Mouse (Mus musculus): ENCODE data around the gene Ube2d2b.

Gene Ube2d2b

DNA sequence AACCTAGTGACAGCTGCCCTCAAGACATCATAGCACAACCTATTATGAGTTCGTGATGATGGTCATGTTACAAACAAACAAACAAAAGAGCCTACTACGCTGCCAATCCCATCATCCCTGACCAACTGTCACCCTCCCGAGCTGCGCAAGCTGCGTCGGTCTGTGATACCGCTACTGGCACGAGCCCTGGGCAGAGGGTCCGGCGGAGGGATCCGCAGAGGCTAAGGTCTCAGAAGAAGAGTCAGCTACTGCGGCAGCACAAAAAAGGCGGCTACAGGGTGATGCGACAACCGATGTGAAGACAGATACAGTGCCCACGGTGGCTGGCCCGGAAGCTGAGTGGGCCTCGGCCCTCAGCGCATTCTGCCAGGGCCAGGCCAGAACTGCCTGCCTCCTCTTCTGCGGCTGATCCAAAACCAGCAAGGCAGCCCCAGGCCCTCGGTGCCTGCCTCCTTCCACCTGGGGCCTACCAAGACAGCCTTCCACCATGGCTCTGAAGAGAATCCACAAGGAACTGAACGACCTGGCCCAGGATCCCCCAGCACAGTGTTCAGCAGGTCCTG is at the start of gene Ube2d2b:
Gene Ube2d2b, plus strand, starts transcription at position 102 of the 563 bp plus-strand sequence.
- ChIA-PET POLR2A (interaction anchor here in 2 of 4 experiments (0.7 to 2.7 kb wide), 10 partner anchors 9 to 453 kb away, joined by 3 to 11 read pairs (median 3); no protein-coding TSS in a partner anchor), CTCF (interaction anchor here in 3 of 4 experiments (0.6 to 0.7 kb wide), 3 partner anchors 12 to 910 kb away, joined by 3 to 6 read pairs (median 4); no protein-coding TSS in a partner anchor)

DNA sequence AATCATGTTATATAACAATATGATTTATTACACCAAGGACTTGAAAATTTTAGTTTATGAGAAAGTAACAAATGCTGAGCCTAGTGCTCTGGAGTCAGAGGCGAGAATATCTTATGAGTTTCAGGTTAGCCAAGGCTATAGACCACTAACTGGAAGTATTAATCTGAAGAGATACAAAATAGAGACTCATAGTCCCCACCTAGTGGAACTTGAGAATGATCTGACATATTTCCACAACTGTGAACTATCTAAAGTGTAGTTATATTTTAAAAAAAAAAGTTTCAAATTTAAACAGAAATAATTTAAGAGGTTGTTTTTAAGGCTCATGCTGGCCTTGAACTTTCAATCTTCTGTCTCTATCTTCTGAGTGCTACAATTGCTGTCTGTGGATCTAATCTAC is 47.5 kb upstream of the Ube2d2b start:
- ChIA-PET CTCF (interaction anchor here in 1 of 4 experiments (0.6 kb wide), 1 partner anchor 382 kb away, joined by 3 read pairs; no protein-coding TSS in a partner anchor), POLR2A (interaction anchor here in 1 of 4 experiments (1.5 kb wide), 1 partner anchor 10 kb away, joined by 4 read pairs; no protein-coding TSS in a partner anchor)

DNA sequence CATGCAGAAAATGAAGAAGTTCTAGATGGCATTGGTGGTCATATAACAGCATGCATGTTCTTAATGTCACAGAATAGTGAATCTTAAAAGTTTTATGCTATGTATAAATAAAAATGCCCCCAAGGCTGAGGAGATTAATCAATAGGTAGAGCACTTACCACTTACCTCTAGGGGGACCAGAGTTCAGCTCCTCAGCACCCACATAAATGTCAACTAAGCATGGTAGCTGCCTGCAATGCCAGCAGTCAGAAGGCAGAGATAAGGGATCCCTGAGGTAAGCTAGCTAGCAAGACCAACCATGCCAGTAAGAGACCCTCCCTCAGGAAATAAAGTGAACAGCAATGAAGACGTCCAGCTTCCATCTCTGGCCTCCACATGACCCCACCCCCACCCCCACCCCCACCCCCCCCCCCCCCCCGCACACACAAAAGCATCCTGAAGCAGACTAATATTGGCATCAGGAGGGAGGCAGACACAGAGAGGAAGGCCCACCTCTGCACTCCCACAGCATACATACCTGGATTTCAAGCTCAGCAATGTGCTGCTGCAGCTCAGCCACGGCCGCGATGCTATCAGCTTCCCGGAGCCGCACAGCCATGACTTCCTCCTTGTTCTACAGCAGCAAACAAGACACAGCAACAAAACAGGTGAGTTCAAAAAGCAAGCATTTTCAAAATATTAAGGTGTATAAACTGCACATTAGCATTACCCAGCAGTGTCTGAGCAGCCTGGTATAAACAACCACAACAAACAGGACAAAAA is 42.0 kb upstream of the Ube2d2b start:
- POLR2A ChIA-PET: interaction anchor here in 1 of 4 experiments (0.6 kb wide), 1 partner anchor 138 kb away, joined by 3 read pairs; no protein-coding TSS in a partner anchor
- CTCF ChIA-PET: interaction anchor here in 1 of 4 experiments (0.5 kb wide), 1 partner anchor 12 kb away, joined by 3 read pairs; no protein-coding TSS in a partner anchor

DNA sequence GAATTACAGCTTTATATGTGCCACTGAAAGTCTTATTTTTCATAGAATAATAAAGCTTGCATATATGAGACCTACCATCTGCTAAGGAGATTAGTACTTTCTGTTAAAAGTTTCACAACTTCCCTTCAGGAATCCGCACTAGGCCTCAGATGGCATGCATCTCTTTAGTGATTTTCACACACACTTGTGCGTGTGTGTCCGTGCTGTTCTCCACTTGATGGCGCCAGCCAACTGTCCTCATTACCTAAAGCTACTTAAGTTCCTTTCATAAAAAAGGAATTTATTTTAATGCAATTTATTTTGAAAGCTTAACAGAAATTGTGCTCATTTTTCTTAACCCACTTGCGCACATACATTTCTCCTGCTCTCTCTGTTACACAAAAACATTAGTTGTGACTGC is 40.4 kb upstream of the Ube2d2b start:
- ChIA-PET POLR2A (interaction anchor here in 2 of 4 experiments (0.6 to 1.3 kb wide), 4 partner anchors 11 to 113 kb away, joined by 3 to 4 read pairs (median 3); no protein-coding TSS in a partner anchor), CTCF (interaction anchor here in 1 of 4 experiments (0.6 to 1.3 kb wide), 2 partner anchors 11 to 69 kb away, joined by 4 to 5 read pairs; no protein-coding TSS in a partner anchor)

DNA sequence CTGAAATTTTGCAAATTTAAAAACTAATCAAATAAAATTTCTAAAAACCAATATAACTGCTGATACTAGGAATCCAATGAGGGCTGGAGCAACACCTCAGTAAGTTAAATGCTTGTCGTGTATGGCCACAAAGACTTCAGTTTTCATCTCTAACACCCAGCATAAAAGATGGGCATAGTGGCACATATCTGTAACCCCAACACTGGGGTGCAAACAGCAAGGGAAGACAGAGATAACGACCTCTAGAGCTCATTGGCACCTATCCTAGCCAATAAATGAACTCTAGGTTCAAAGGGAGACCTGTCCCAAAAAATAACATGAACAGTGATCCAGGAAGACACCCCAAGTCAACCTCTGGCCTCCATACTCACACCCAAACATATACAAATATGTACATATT is 37.9 kb upstream of the Ube2d2b start:
- ChIA-PET POLR2A (interaction anchor here in 1 of 4 experiments (1.2 kb wide), 1 partner anchor 43 kb away, joined by 3 read pairs; no protein-coding TSS in a partner anchor), CTCF (interaction anchor here in 1 of 4 experiments (0.6 kb wide), 1 partner anchor 89 kb away, joined by 5 read pairs; no protein-coding TSS in a partner anchor)

DNA sequence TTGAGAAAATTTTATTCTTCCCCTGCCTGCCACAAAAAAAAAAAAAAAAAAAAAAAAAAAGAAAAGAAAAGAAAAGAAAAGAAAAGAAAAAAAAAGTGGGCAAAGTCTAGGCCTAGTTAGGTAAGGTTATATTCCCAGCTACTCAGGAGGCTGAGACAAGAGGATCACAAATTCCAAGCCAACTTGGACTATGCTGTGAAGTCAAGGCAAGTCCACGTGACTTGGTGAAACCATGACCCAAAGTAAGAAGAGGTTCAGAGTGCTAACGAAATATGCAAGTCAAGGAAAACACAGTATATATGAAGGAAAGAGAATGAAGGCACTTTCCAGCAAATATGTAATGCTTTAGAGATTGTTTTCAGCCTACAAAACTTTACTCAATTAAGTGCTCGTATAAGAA is 37.4 kb upstream of the Ube2d2b start:
- ChIA-PET CTCF (no interaction called here), POLR2A (interaction anchor here in 1 of 4 experiments (0.6 kb wide), 1 partner anchor 919 kb away, joined by 3 read pairs; no protein-coding TSS in a partner anchor)

DNA sequence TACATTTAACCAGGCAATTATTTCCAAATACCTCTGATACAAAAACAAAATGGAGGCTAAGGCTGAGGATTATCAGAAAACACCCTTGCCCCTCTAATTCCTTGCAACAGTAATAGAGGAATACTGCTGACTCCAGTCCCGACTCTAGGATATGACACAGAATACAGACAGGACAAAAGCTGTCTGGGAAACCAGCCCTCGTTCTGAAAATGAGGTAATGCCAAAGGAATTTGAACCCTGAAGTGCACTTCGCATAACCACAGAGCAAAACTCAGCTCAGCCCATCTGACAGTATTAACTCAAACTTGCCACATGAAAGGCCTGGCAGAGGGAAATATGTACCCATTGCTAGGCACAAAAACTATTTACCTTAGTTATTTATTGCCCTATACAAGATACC is 36.6 kb upstream of the Ube2d2b start:
- POLR2A ChIA-PET: interaction anchor here in 1 of 4 experiments (1.2 kb wide), 1 partner anchor 109 kb away, joined by 3 read pairs; no protein-coding TSS in a partner anchor
- CTCF ChIA-PET: interaction anchor here in 1 of 4 experiments (1.1 to 1.2 kb wide), 2 partner anchors 65 to 167 kb away, joined by 3 read pairs; no protein-coding TSS in a partner anchor

DNA sequence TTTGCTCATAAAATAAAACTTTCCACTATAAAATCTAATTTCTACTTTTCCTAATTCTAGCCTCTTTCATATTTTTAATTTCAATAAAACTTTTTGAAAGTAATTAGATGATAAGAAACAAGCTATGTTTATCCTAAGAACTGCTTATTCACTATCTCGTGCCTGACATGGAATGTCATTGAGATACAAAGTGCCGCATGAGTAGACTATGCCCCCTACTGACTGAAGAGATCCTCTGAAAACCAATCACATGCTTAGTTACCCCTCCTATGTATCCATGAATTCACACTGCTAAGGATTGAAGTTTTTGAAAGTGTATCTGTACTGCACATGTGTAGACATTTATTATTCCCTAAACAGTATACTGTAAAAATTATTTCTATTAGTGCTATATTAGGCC is 36.0 kb upstream of the Ube2d2b start:
- ChIA-PET CTCF (interaction anchor here in 1 of 4 experiments (1.1 to 1.2 kb wide), 2 partner anchors 65 to 167 kb away, joined by 3 read pairs; no protein-coding TSS in a partner anchor), POLR2A (interaction anchor here in 1 of 4 experiments (1.2 kb wide), 1 partner anchor 109 kb away, joined by 3 read pairs; no protein-coding TSS in a partner anchor)

DNA sequence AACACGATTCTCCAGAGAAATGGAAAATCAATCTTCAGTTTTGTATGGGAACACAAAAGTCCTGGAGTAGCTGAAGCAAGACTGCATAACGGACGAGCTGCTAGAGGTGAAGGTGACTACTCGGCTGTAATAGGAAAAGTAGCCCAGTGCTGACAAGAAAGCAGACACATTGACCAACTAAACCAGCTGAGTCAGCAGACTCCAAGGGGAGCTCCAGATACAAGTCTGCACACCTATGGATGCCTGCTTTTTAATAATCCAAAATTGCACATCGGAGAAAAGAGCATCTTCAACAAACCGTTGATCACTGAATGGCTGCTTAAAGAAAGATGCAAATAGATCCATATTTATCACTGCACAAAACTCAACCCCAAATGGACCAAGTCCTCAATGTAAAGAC is 31.6 kb upstream of the Ube2d2b start:
- POLR2A ChIA-PET: no interaction called here
- CTCF ChIA-PET: interaction anchor here in 1 of 4 experiments (0.5 kb wide), 1 partner anchor 10 kb away, joined by 8 read pairs; no protein-coding TSS in a partner anchor

DNA sequence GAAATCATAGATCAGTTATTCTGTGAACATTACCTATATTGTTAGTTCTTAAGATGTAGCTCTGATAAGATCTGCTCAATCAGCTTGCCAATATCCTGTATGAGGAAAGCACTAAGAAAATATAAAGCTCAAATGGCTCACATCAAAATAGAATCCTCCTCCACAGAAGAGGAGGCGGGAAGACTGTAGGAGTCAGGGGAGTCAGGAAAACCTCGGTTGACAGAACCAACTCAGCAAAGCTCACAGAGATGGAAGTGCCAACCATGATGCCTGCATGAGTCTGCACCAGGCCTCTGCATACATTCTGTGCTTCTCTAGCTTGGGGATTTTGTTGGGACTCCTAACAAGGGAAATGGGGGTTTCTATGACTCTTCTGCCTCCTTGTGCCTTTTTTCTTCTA is 28.7 kb upstream of the Ube2d2b start:
- ChIA-PET POLR2A (interaction anchor here in 3 of 4 experiments (0.6 to 1.4 kb wide), 6 partner anchors 11 to 328 kb away, joined by 3 to 5 read pairs (median 3); no protein-coding TSS in a partner anchor), CTCF (interaction anchor here in 2 of 4 experiments (0.7 to 1.2 kb wide), 2 partner anchors 12 to 58 kb away, joined by 3 to 4 read pairs; no protein-coding TSS in a partner anchor)

DNA sequence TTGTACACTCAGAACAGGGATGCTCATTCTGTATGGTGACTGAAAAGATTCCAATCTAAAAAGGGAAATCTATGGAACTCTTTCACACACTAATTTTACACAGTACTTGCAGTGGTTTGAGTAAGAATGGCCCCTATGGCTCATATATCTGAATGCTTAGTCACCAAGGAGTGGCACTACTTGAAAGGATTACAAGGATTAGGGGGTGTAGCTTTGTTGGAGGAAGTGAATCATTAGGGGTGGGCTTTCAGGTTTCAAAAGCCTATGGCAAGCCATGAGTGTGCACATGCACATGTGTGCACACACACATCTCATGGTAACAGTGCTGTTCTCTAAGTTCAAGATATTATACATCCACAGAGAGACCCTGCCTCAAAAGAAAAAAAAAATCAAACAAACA is 27.3 kb upstream of the Ube2d2b start:
- POLR2A ChIA-PET: no interaction called here

DNA sequence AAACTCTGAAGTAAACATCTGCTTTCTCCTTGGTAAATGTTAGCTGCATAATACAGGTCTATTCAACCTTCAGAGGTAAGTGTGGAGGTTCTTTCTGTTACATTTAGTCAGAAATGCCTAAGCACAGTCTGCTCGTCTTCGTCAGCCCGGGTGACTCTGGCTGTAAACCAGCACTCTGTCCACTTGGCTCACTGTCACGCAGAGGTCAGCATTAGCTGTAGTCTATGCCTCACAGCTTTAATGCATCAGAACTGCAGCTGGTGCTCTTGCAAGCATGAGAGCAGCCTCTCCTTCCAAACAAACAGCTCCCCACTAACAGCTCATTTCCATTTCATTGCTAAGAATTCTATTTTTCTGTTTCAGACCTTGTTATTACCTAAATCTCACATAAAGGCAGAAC is 22.4 kb upstream of the Ube2d2b start:
- CTCF ChIA-PET: interaction anchor here in 2 of 4 experiments (0.5 to 0.7 kb wide), 2 partner anchors 9 to 51 kb away, joined by 3 to 8 read pairs; no protein-coding TSS in a partner anchor

More for the DNA sequence above, 27.3 kb upstream of the Ube2d2b start:
- CTCF ChIA-PET: no interaction called here

DNA sequence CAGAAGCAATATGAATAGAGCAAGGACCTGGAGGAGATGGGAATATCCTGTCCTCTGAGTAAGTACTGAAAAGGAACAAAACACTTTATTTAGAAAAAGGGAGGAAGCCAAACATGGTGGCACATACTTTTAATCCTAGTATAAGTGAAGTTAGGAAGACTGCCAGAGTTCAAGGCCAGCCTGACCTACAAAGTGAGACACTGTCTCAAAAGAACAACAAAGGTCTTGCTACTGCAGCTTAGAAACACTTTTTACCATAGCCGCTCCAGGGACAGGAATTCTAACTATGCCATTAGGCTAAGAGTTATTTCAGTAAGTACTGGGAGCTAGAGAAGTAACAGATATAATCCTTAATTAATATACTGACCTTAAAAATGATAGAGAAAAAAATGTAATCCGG is 15.2 kb upstream of the Ube2d2b start:
- ChIA-PET CTCF (no interaction called here), POLR2A (interaction anchor here in 2 of 4 experiments (0.5 to 1.9 kb wide), 2 partner anchors 14 to 66 kb away, joined by 3 to 5 read pairs; no protein-coding TSS in a partner anchor)

More for the DNA sequence above, 22.4 kb upstream of the Ube2d2b start:
- POLR2A ChIA-PET: interaction anchor here in 1 of 4 experiments (0.7 to 1.5 kb wide), 2 partner anchors 11 to 31 kb away, joined by 3 to 4 read pairs; no protein-coding TSS in a partner anchor

DNA sequence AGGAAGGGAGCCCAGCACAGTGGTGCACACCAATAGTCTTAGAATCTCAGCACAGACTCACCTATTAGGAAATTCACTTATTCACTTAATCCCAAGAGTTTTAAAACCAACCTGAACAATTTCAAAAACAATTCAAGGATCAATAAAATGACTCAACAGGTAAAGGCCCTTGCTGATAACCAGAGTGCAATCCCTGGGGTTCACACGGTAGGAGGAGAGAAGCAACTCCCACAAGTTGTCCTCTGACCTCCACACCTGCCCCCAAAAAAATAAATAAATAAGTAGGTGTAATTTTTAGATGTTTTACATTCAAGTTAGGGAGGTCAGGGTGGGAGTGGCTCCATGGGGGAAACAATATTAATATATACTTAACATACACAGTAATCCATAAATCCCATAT is 7.4 kb upstream of the Ube2d2b start:
- CTCF ChIA-PET: no interaction called here
- POLR2A ChIA-PET: no interaction called here

DNA sequence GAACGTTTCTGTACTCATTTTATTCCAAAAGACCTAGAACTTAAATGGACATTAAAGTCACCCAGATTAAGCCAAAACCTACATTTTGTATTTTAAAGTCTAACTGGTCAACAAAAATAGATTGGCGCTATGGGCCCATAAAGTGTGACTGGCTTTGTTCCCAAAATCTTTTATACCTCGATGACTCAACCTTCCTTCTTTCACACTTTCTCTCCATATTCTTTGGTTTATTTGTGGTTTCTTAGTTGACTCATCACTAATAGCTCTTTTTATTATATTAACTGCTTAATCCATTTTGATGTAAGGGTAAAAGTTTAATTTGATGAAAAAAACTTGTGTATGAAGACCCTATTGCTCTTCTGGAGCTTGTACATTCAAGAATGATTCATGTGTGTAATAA is 1.5 kb downstream of the Ube2d2b start:
- ChIA-PET CTCF (interaction anchor here in 1 of 4 experiments (0.6 kb wide), 1 partner anchor 27 kb away, joined by 6 read pairs; no protein-coding TSS in a partner anchor), POLR2A (interaction anchor here in 3 of 4 experiments (0.6 to 2.7 kb wide), 9 partner anchors 8 to 143 kb away, joined by 3 to 12 read pairs (median 5); no protein-coding TSS in a partner anchor)

DNA sequence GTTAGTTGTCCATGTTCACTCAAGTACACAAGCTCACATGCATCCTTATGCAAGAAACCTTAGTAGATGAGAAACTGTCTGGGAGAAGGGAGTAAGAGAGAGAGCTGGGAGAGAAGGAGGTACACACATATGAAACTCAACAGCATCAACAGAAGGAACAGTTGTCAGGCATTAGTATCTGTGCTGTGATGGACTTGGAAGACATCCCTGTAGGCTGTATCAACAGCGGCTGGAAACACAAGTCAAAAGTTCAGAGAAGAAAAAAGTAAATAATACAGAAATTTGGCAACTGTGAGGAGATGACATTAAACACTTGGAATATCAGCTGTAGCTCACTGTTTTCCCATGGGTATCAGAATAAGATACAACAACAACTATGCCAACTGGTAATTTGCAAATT is 4.4 kb downstream of the Ube2d2b start:
- ChIA-PET POLR2A (interaction anchor here in 1 of 4 experiments (1.0 to 1.5 kb wide), 2 partner anchors 23 to 66 kb away, joined by 3 read pairs; partner anchors contain the start of gene Rpl5), CTCF (interaction anchor here in 1 of 4 experiments (1.4 kb wide), 1 partner anchor 25 kb away, joined by 3 read pairs; no protein-coding TSS in a partner anchor)

DNA sequence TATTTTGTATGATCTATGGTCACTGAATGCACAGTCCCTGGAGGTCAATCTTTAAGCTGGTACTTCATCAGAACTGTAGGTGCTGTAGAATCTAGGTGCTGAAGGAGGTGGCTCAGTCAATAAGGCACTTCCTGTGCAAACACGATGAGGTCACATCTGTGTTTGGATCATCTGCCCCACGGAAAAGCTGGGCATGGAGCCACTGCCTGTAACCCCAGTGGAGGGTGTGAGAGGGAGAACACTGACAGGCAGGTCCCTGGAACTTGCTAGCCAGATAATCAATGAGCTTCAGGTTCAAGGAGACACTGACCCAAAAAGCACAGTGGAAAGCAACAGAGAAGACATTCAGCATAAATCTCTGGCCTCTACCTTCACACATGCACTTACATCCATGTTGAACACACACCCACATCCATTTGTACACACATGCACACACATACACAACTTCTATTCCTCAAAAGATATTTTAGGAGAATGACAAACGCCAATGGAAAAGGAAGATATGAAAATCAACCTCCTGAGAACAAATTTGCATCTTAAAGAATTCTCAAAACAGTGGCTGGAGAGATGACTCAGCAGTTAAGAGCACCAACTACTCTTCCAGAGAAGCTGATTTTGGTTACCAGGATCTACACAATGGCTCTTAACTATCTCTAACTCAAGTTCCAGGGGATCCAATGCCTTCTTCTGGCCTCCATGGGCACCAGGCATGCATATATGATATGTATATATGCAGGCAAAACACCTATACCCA is 9.2 kb downstream of the Ube2d2b start:
- CTCF ChIA-PET: interaction anchor here in 1 of 4 experiments (1.0 kb wide), 1 partner anchor 20 kb away, joined by 3 read pairs; no protein-coding TSS in a partner anchor
- POLR2A ChIA-PET: interaction anchor here in 3 of 4 experiments (0.7 to 2.2 kb wide), 15 partner anchors 9 to 197 kb away, joined by 3 to 11 read pairs (median 3); partner anchors contain the start of gene Ube2d2b (in 2 of the 3)
